Mouse (Mus musculus) hindbrain, embryonic 12.5 days (tissue): ENCODE data around the gene Tbx6. TPM values are rescaled to one million over a fixed set of nuclear protein-coding genes. Genes with fewer than 3 reads are reported as not detected.

Experiments
- ATAC-seq: fragments of 200-750 bp; cut with Nextera tagmentation; 2 replicates; pipeline ENCODE4 v1.8.0; 2017; ENCODE audit warnings: moderate TSS enrichment; ENCODE audit not compliant: low FRiP score
- H3K27ac ChIP-seq: fragments of 300-500 bp; sonication (generic); 2 replicates; pipeline ENCODE4 v1.5.1; 2016; ENCODE audit warnings: mild to moderate bottlenecking
- H3K27me3 ChIP-seq: fragments of 300-500 bp; sonication (generic); 2 replicates; pipeline ENCODE4 v1.6.1; 2016; ENCODE audit warnings: mild to moderate bottlenecking
- H3K36me3 ChIP-seq: fragments of 300-500 bp; sonication (generic); 2 replicates; pipeline ENCODE4 v1.6.1; 2016; ENCODE audit warnings: mild to moderate bottlenecking
- H3K4me1 ChIP-seq: fragments of 300-500 bp; sonication (generic); 2 replicates; pipeline ENCODE4 v1.6.1; 2016
- H3K4me2 ChIP-seq: fragments of 300-500 bp; sonication (generic); replicated peaks from 2 replicates; pipeline ENCODE4 v1.6.1; 2016; ENCODE audit warnings: mild to moderate bottlenecking
- H3K4me3 ChIP-seq: fragments of 300-500 bp; sonication (generic); 2 replicates; pipeline ENCODE4 v1.5.1; 2016; ENCODE audit warnings: mild to moderate bottlenecking
- H3K9ac ChIP-seq: fragments of 300-500 bp; sonication (generic); 2 replicates; pipeline ENCODE4 v1.6.1; 2016; ENCODE audit warnings: mild to moderate bottlenecking, moderate library complexity
- H3K9me3 ChIP-seq: fragments of 300-500 bp; sonication (generic); replicated peaks from 2 replicates; pipeline ENCODE4 v1.6.1; 2016; ENCODE audit warnings: mild to moderate bottlenecking
- WGBS: fragments of 180-500 bp; shearing (Covaris S2); methylation state at CpG from one replicate; pipeline ENCODE4 v1.1.7; 2016; 5-methylcytosine and 5-hydroxymethylcytosine counted together
- polyA plus RNA-seq: library from polyadenylated mRNA; unstranded; fragments of >200 nt; fragmentation: Nextera tagmentation; extraction: Ambion mirVana; gene quantifications from 2 replicates; pipeline ENCODE4 v1.2.1, GENCODE M21; 2016

Tbx6 gene
- polyA plus RNA-seq, 1 experiment from 2014 or later, result 1.1 TPM

GRCm38 (mm10) chr7:126809723-126810369, 28.6 kb downstream of the Tbx6 start:
- H3K27me3 ChIP-seq, result no peaks in the 10 kb centered on the region
- peaks cover 17% of the 10 kb centered on the region for H3K4me1 ChIP-seq
- no peak overlapping the region for H3K27ac ChIP-seq
- H3K9ac ChIP-seq, result peak overlapping the region; percentile 83; the same call in 1 of the 2 replicates
- 0 out of 2 replicates have a peak overlapping the region, but pooled peaks have one; percentile 91 for H3K4me2 ChIP-seq
- H3K36me3 ChIP-seq, result no peaks in the 10 kb centered on the region
- H3K9me3 ChIP-seq, result no peaks in the 10 kb centered on the region
- WGBS, result 59% methylated on average over 5 of the region's 5 CpGs
- no peak overlapping the region for H3K4me3 ChIP-seq
- no peak for ATAC-seq

GRCm38 (mm10) chr7:126815726-126816222, 34.5 kb downstream of the Tbx6 start:
- 52% methylated on average over 8 of the region's 8 CpGs for WGBS
- no peak for ATAC-seq
- no peak overlapping the region for H3K4me2 ChIP-seq
- no peaks in the 10 kb centered on the region for H3K36me3 ChIP-seq
- no peaks in the 10 kb centered on the region for H3K9me3 ChIP-seq
- H3K4me3 ChIP-seq, result no peak overlapping the region
- H3K27me3 ChIP-seq, result no peaks in the 10 kb centered on the region
- no peak overlapping the region for H3K27ac ChIP-seq
- H3K9ac ChIP-seq, result no peak overlapping the region
- no peaks in the 10 kb centered on the region for H3K4me1 ChIP-seq

- no peak overlapping the region for H3K4me2 ChIP-seq
- no peaks in the 10 kb centered on the region for H3K27me3 ChIP-seq
- H3K4me1 ChIP-seq, result no peaks in the 10 kb centered on the region
- H3K36me3 ChIP-seq, result no peaks in the 10 kb centered on the region
- H3K9me3 ChIP-seq, result no peaks in the 10 kb centered on the region
- WGBS, result 88% methylated on average over 8 of the region's 8 CpGs
- no peak overlapping the region for H3K27ac ChIP-seq
- no peak overlapping the region for H3K4me3 ChIP-seq
- ATAC-seq, result no peak
- no peak overlapping the region for H3K9ac ChIP-seq
These were observed 35.2 kb downstream of the Tbx6 start for GRCm38 (mm10) chr7:126816494-126816893.

- ATAC-seq, result no peak
- Histone ChIP-seq H3K9me3 (no peaks in the 10 kb centered on the region), H3K4me2 (no peak overlapping the region), H3K27me3 (peaks cover 5% of the 10 kb centered on the region; the same call in 1 of the 2 replicates), H3K4me1 (peaks cover 7% of the 10 kb centered on the region), H3K9ac (no peak overlapping the region), H3K4me3 (no peak overlapping the region), H3K27ac (no peak overlapping the region), H3K36me3 (no peaks in the 10 kb centered on the region)
- WGBS, result 90% methylated on average over 7 of the region's 7 CpGs
These were observed 36.3 kb downstream of the Tbx6 start for GRCm38 (mm10) chr7:126817595-126817994.

- H3K36me3 ChIP-seq, result no peaks in the 10 kb centered on the region
- H3K9me3 ChIP-seq, result no peaks in the 10 kb centered on the region
- ATAC-seq, result no peak
- H3K9ac ChIP-seq, result no peak overlapping the region
- peaks cover 12% of the 10 kb centered on the region for H3K4me1 ChIP-seq
- H3K4me2 ChIP-seq, result no peak overlapping the region
- peaks cover 8% of the 10 kb centered on the region; the same call in 1 of the 2 replicates for H3K27me3 ChIP-seq
- no peak overlapping the region for H3K27ac ChIP-seq
- H3K4me3 ChIP-seq, result no peak overlapping the region
- WGBS, result 41% methylated on average over 1 of the region's 1 CpGs
These were observed 37.5 kb downstream of the Tbx6 start for GRCm38 (mm10) chr7:126818818-126819217.

GRCm38 (mm10) chr7:126821835-126822511, 40.7 kb downstream of the Tbx6 start:
- Histone ChIP-seq H3K9ac (peak overlapping the region; percentile 84; the same call in 1 of the 2 replicates), H3K36me3 (no peaks in the 10 kb centered on the region), H3K4me1 (peaks cover 26% of the 10 kb centered on the region), H3K4me3 (peak overlapping the region; percentile 59; the same call in 1 of the 2 replicates), H3K27ac (peak overlapping the region; percentile 91), H3K9me3 (no peaks in the 10 kb centered on the region), H3K4me2 (peak overlapping the region; percentile 71), H3K27me3 (peaks cover 25% of the 10 kb centered on the region)
- WGBS, result 23% methylated on average over 7 of the region's 7 CpGs
- ATAC-seq, result peak; percentile 13; the same call in 1 of the 2 replicates

GRCm38 (mm10) chr7:126822741-126823140, 41.5 kb downstream of the Tbx6 start:
- ATAC-seq, result peak; percentile 45
- Histone ChIP-seq H3K36me3 (no peaks in the 10 kb centered on the region), H3K9me3 (no peaks in the 10 kb centered on the region), H3K27me3 (peaks cover 25% of the 10 kb centered on the region), H3K27ac (peak overlapping the region; percentile 91), H3K4me1 (peaks cover 26% of the 10 kb centered on the region), H3K4me2 (peak overlapping the region; percentile 71), H3K4me3 (peak overlapping the region; percentile 59), H3K9ac (peak overlapping the region; percentile 84)
- WGBS, result 5% methylated on average over 9 of the region's 9 CpGs

- Histone ChIP-seq H3K27me3 (peaks cover 25% of the 10 kb centered on the region), H3K4me1 (peaks cover 26% of the 10 kb centered on the region), H3K9ac (peak overlapping the region; percentile 84), H3K36me3 (no peaks in the 10 kb centered on the region), H3K4me2 (peak overlapping the region; percentile 71), H3K4me3 (peak overlapping the region; percentile 59), H3K27ac (peak overlapping the region; percentile 91), H3K9me3 (no peaks in the 10 kb centered on the region)
- peak; percentile 77 for ATAC-seq
- 1% methylated on average over 14 of the region's 19 CpGs for WGBS
These were observed 42.0 kb downstream of the Tbx6 start for GRCm38 (mm10) chr7:126823202-126823711.

GRCm38 (mm10) chr7:126823940-126824339, 42.7 kb downstream of the Tbx6 start:
- Histone ChIP-seq H3K9ac (peak overlapping the region; percentile 84), H3K27me3 (peaks cover 25% of the 10 kb centered on the region), H3K4me2 (peak overlapping the region; percentile 71), H3K4me3 (peak overlapping the region; percentile 59), H3K4me1 (peaks cover 26% of the 10 kb centered on the region), H3K27ac (peak overlapping the region; percentile 91), H3K9me3 (no peaks in the 10 kb centered on the region), H3K36me3 (no peaks in the 10 kb centered on the region)
- ATAC-seq, result peak; percentile 12; the same call in 1 of the 2 replicates
- 10% methylated on average over 10 of the region's 10 CpGs for WGBS

- Histone ChIP-seq H3K27me3 (peaks cover 25% of the 10 kb centered on the region), H3K4me3 (0 out of 2 replicates have a peak overlapping the region, but pooled peaks have one; percentile 59), H3K4me1 (peaks cover 38% of the 10 kb centered on the region)
These were observed 44.1 kb downstream of the Tbx6 start for GRCm38 (mm10) chr7:126825403-126825802.

GRCm38 (mm10) chr7:126825952-126826351, 44.7 kb downstream of the Tbx6 start:
- no peaks in the 10 kb centered on the region for H3K9me3 ChIP-seq
- no peak overlapping the region for H3K4me3 ChIP-seq
- no peak overlapping the region for H3K9ac ChIP-seq
- 78% methylated on average over 5 of the region's 5 CpGs for WGBS
- peak overlapping the region; percentile 71; the same call in 1 of the 2 replicates for H3K4me2 ChIP-seq
- no peak overlapping the region for H3K27ac ChIP-seq
- peaks cover 38% of the 10 kb centered on the region for H3K4me1 ChIP-seq
- peaks cover 25% of the 10 kb centered on the region for H3K27me3 ChIP-seq
- no peaks in the 10 kb centered on the region for H3K36me3 ChIP-seq
- ATAC-seq, result no peak

More at GRCm38 (mm10) chr7:126825403-126825802, 44.1 kb downstream of the Tbx6 start:
- no peak for ATAC-seq
- Histone ChIP-seq H3K9me3 (no peaks in the 10 kb centered on the region), H3K4me2 (peak overlapping the region; percentile 71), H3K36me3 (no peaks in the 10 kb centered on the region), H3K27ac (no peak overlapping the region), H3K9ac (0 out of 2 replicates have a peak overlapping the region, but pooled peaks have one; percentile 14)
- 24% methylated on average over 8 of the region's 8 CpGs for WGBS

- WGBS, result 59% methylated on average over 5 of the region's 5 CpGs
These were observed 50.3 kb downstream of the Tbx6 start, which contains the start of gene 4930451I11Rik for GRCm38 (mm10) chr7:126831539-126831938. Gene 4930451I11Rik, minus strand, starts transcription at chr7:126831639.

More at GRCm38 (mm10) chr7:126831539-126831938, 50.3 kb downstream of the Tbx6 start, which contains the start of gene 4930451I11Rik:
- no peak within 1 kb of the TSS for H3K27ac ChIP-seq
- peaks cover 22% of the 10 kb centered on the region for H3K4me1 ChIP-seq
- H3K36me3 ChIP-seq, result no peaks in the 10 kb centered on the region
- peak; percentile 19; the same call in 1 of the 2 replicates for ATAC-seq
- peak within 1 kb of the TSS; percentile 53 for H3K4me2 ChIP-seq
- H3K27me3 ChIP-seq, result no peaks in the 10 kb centered on the region; the same call in 1 of the 2 replicates
- peak within 1 kb of the TSS; percentile 27 for H3K4me3 ChIP-seq
- no peaks in the 10 kb centered on the region for H3K9me3 ChIP-seq
- 0 out of 2 replicates have a peak within 1 kb of the TSS, but pooled peaks have one; percentile 15 for H3K9ac ChIP-seq
